Mouse (Mus musculus): Measurements from ENCODE around the gene Spesp1.

DNA sequence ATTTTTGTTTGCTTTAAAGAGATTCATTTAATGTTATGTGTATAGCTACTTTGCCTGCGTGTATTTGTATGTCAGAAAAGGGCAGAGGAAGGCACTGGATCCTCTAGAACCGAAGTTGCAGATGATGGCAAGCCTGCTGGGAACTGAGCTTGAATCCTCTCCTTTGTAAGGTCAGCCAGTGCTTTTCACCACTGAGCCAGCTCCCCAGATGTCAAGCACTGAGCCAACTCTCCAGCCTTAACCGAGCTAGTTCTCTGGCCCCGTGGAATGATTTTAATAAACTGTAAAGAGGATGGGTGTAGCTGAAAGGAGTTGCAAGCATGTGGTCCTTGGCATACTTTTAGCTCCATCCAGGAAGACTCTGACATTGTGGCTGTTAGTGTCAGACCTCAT is 5.6 kb upstream of the Spesp1 start:
- no peak for TF ChIP-seq CTCF (IDR thresholded peaks at IDR 0.05; ENCODE audit: low read depth)
- TF ChIP-seq EP300 (IDR thresholded peaks at IDR 0.05; ENCODE audit: low read depth): no peak
